Mouse (Mus musculus): ENCODE data around the gene Nenf. TPM values are rescaled to one million over a fixed set of nuclear protein-coding genes. Genes with fewer than 3 reads are reported as not detected.
A peak's percentile ranks its signal among the peaks of the same experiment; 100 is the strongest.

Gene Nenf
- polyA plus RNA-seq, 1 experiment, result 146 TPM

GRCm38 (mm10) chr1:191284502-191284901 lies 33.5 kb downstream of the Nenf start:
- no peak for DNase-seq
- TF ChIP-seq CTCF (conservative IDR thresholded peaks at IDR 0.05; ENCODE audit: insufficient read depth, insufficient read length, low read depth, low read length) (no peak), POLR2A (IDR thresholded peaks at IDR 0.05; ENCODE audit: low read depth, low read length) (no peak)
- 89% methylated on average over 8 of the region's 8 CpGs for WGBS
- Histone ChIP-seq H3K4me1 (ENCODE audit: control insufficient read depth, insufficient read depth, low read length) (no peaks in the 10 kb centered on the region), H3K27ac (ENCODE audit: insufficient read depth, low read depth, low read length) (no peak overlapping the region), H3K36me3 (ENCODE audit: control insufficient read depth, insufficient read depth, low read length) (no peaks in the 10 kb centered on the region), H3K27me3 (replicated peaks; ENCODE audit: control insufficient read depth, insufficient read depth, low read length) (no peaks in the 10 kb centered on the region), H3K4me3 (ENCODE audit: insufficient read depth, low read depth, low read length) (no peak overlapping the region)

GRCm38 (mm10) chr1:191283110-191284040 lies 34.6 kb downstream of the Nenf start:
- H3K27ac ChIP-seq (ENCODE audit: insufficient read depth, low read depth, low read length), result no peak overlapping the region
- no peaks in the 10 kb centered on the region for H3K4me1 ChIP-seq (ENCODE audit: control insufficient read depth, insufficient read depth, low read length)
- no peaks in the 10 kb centered on the region for H3K36me3 ChIP-seq (ENCODE audit: control insufficient read depth, insufficient read depth, low read length)
- no peak for TF ChIP-seq CTCF (conservative IDR thresholded peaks at IDR 0.05; ENCODE audit: insufficient read depth, insufficient read length, low read depth, low read length)
- no peak overlapping the region for H3K4me3 ChIP-seq (ENCODE audit: insufficient read depth, low read depth, low read length)
- WGBS, result 76% methylated on average over 13 of the region's 13 CpGs
- H3K27me3 ChIP-seq (replicated peaks; ENCODE audit: control insufficient read depth, insufficient read depth, low read length), result no peaks in the 10 kb centered on the region
- DNase-seq, result peak; percentile 50

- Histone ChIP-seq H3K36me3 (ENCODE audit: control insufficient read depth, insufficient read depth, low read length) (no peaks in the 10 kb centered on the region), H3K4me1 (ENCODE audit: control insufficient read depth, insufficient read depth, low read length) (no peaks in the 10 kb centered on the region), H3K27me3 (replicated peaks; ENCODE audit: control insufficient read depth, insufficient read depth, low read length) (no peaks in the 10 kb centered on the region), H3K27ac (ENCODE audit: insufficient read depth, low read depth, low read length) (no peak overlapping the region), H3K4me3 (ENCODE audit: insufficient read depth, low read depth, low read length) (no peak overlapping the region)
- WGBS, result 94% methylated on average over 1 of the region's 1 CpGs
- no peak for TF ChIP-seq POLR2A (IDR thresholded peaks at IDR 0.05; ENCODE audit: low read depth, low read length)
- TF ChIP-seq CTCF (conservative IDR thresholded peaks at IDR 0.05; ENCODE audit: insufficient read depth, insufficient read length, low read depth, low read length), result no peak
- no peak for DNase-seq
Measured at GRCm38 (mm10) chr1:191282319-191282718, 35.7 kb downstream of the Nenf start.

- TF ChIP-seq CTCF (conservative IDR thresholded peaks at IDR 0.05; ENCODE audit: insufficient read depth, insufficient read length, low read depth, low read length) (no peak), POLR2A (IDR thresholded peaks at IDR 0.05; ENCODE audit: low read depth, low read length) (no peak)
- Histone ChIP-seq H3K27me3 (replicated peaks; ENCODE audit: control insufficient read depth, insufficient read depth, low read length) (no peaks in the 10 kb centered on the region), H3K4me1 (ENCODE audit: control insufficient read depth, insufficient read depth, low read length) (no peaks in the 10 kb centered on the region), H3K27ac (ENCODE audit: insufficient read depth, low read depth, low read length) (no peak overlapping the region), H3K36me3 (ENCODE audit: control insufficient read depth, insufficient read depth, low read length) (no peaks in the 10 kb centered on the region), H3K4me3 (ENCODE audit: insufficient read depth, low read depth, low read length) (no peak overlapping the region)
- 66% methylated on average over 7 of the region's 7 CpGs for WGBS
- no peak for DNase-seq
Measured at GRCm38 (mm10) chr1:191281171-191281570, 36.8 kb downstream of the Nenf start.

DNA sequence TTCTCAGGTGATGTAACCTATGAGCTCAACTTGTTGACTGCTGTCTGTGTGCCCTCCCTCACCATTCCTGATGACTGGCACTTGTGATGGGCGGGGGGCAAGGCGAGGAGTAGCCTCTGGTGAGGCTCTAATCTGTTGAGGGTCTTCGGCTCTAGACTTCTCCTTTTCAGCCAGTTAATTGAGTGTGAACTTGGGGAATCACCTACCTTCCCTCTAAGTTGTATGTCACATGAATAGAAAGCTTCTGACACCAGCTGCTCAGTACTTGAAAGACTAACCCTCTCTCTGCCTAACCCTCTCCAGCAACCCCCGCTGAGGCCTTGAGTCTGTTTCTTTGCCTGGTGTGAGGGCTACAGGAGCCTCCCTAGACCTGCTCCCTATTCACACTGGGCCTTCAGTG lies 39.7 kb downstream of the Nenf start:
- Histone ChIP-seq H3K36me3 (ENCODE audit: control insufficient read depth, insufficient read depth, low read length) (no peaks in the 10 kb centered on the region), H3K4me1 (ENCODE audit: control insufficient read depth, insufficient read depth, low read length) (no peaks in the 10 kb centered on the region), H3K27ac (ENCODE audit: insufficient read depth, low read depth, low read length) (no peak overlapping the region), H3K27me3 (replicated peaks; ENCODE audit: control insufficient read depth, insufficient read depth, low read length) (no peaks in the 10 kb centered on the region), H3K4me3 (ENCODE audit: insufficient read depth, low read depth, low read length) (no peak overlapping the region)
- DNase-seq, result no peak
- 81% methylated on average over 4 of the region's 4 CpGs for whole genome bisulfite sequencing
- TF ChIP-seq CTCF (conservative IDR thresholded peaks at IDR 0.05; ENCODE audit: insufficient read depth, insufficient read length, low read depth, low read length) (no peak), POLR2A (IDR thresholded peaks at IDR 0.05; ENCODE audit: low read depth, low read length) (no peak)

DNA sequence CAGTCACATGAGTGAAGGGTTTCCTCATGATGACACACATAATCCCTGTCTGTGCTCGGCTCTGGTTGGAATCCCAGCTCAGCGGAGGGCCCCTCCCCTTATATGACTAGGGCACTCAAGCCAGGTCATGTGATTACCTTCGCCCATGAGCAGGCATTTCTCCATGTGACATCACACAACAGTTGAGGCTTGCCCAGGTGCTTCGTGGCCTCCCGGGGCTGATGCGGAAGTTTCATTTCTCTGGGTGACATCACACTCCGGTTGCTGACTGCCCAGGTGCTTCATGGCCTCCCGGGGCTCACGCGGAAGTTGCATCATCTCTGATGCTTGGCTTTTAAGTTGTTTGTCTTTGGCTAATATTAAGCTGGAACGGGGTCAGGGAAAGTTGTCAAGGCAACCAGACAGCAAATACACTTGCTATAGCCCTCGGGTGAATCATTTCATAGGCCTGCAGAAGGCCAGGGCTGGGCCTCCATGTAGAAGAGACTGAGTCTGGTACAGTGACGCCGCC lies 40.4 kb downstream of the Nenf start:
- TF ChIP-seq CTCF (conservative IDR thresholded peaks at IDR 0.05; ENCODE audit: insufficient read depth, insufficient read length, low read depth, low read length) (no peak), POLR2A (IDR thresholded peaks at IDR 0.05; ENCODE audit: low read depth, low read length) (no peak)
- no peak overlapping the region for H3K4me3 ChIP-seq (ENCODE audit: insufficient read depth, low read depth, low read length)
- 67% methylated on average over 14 of the region's 14 CpGs for WGBS
- H3K4me1 ChIP-seq (ENCODE audit: control insufficient read depth, insufficient read depth, low read length), result no peaks in the 10 kb centered on the region
- no peaks in the 10 kb centered on the region for H3K27me3 ChIP-seq (replicated peaks; ENCODE audit: control insufficient read depth, insufficient read depth, low read length)
- peak; percentile 84 for DNase-seq
- no peak overlapping the region for H3K27ac ChIP-seq (ENCODE audit: insufficient read depth, low read depth, low read length)
- no peaks in the 10 kb centered on the region for H3K36me3 ChIP-seq (ENCODE audit: control insufficient read depth, insufficient read depth, low read length)

DNA sequence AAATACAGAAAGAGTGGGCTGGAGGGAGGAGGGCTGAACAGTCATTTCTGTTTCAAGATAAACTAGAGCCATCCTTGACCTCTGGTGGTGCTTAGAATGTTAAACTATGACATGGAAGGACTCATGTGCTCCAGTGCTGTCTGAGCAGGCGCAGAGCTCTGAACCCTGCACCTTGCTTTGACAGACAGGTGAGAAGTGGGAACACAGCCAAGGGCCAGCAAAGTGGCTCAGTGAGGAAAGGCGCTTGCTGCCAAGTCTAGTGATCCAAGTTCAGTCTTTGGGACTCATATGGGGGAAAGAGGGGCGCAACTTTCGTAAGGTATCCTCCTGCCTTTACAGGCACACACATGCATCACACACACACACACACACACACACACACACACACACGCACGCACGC lies 41.8 kb downstream of the Nenf start:
- TF ChIP-seq CTCF (conservative IDR thresholded peaks at IDR 0.05; ENCODE audit: insufficient read depth, insufficient read length, low read depth, low read length) (no peak), POLR2A (IDR thresholded peaks at IDR 0.05; ENCODE audit: low read depth, low read length) (no peak)
- DNase-seq, result peak; percentile 52
- no peaks in the 10 kb centered on the region for H3K27me3 ChIP-seq (replicated peaks; ENCODE audit: control insufficient read depth, insufficient read depth, low read length)
- H3K36me3 ChIP-seq (ENCODE audit: control insufficient read depth, insufficient read depth, low read length), result no peaks in the 10 kb centered on the region
- no peak overlapping the region for H3K27ac ChIP-seq (ENCODE audit: insufficient read depth, low read depth, low read length)
- no peaks in the 10 kb centered on the region for H3K4me1 ChIP-seq (ENCODE audit: control insufficient read depth, insufficient read depth, low read length)
- no peak overlapping the region for H3K4me3 ChIP-seq (ENCODE audit: insufficient read depth, low read depth, low read length)
- 85% methylated on average over 7 of the region's 7 CpGs for WGBS

Data from kidney, adult 2 months (tissue).